Mouse (Mus musculus): ENCODE measurements around the gene Gm17304.

Gene Gm17304

GRCm38 (mm10) chr5:106612151-106612550 lies 3.3 kb downstream of the Gm17304 start:
- POLR2A ChIA-PET: interaction anchor here in 1 of 4 experiments (0.7 kb wide), 1 partner anchor 37 kb away, joined by 3 read pairs; no protein-coding TSS in a partner anchor
- CTCF ChIA-PET: no interaction called here

- ChIA-PET CTCF (interaction anchor here in 1 of 4 experiments (0.8 kb wide), 1 partner anchor 38 kb away, joined by 3 read pairs; no protein-coding TSS in a partner anchor), POLR2A (interaction anchor here in 1 of 4 experiments (2.3 kb wide), 1 partner anchor 9 kb away, joined by 9 read pairs; no protein-coding TSS in a partner anchor)
These were observed 5.7 kb downstream of the Gm17304 start for GRCm38 (mm10) chr5:106614570-106614969.

GRCm38 (mm10) chr5:106615006-106615405 lies 6.1 kb downstream of the Gm17304 start:
- ChIA-PET CTCF (no interaction called here), POLR2A (interaction anchor here in 1 of 4 experiments (2.3 kb wide), 1 partner anchor 10 kb away, joined by 9 read pairs; no protein-coding TSS in a partner anchor)

- CTCF ChIA-PET: no interaction called here
- POLR2A ChIA-PET: no interaction called here
These were observed 11.5 kb downstream of the Gm17304 start for GRCm38 (mm10) chr5:106620446-106620845.

- CTCF ChIA-PET: no interaction called here
These were observed 13.3 kb downstream of the Gm17304 start for GRCm38 (mm10) chr5:106622193-106622592.

GRCm38 (mm10) chr5:106623337-106623736 lies 14.4 kb downstream of the Gm17304 start:
- ChIA-PET POLR2A (interaction anchor here in 2 of 4 experiments (0.7 to 0.9 kb wide), 2 partner anchors 12 to 38 kb away, joined by 3 read pairs; no protein-coding TSS in a partner anchor), CTCF (no interaction called here)

More at GRCm38 (mm10) chr5:106622193-106622592, 13.3 kb downstream of the Gm17304 start:
- POLR2A ChIA-PET: interaction anchor here in 1 of 4 experiments (1.0 kb wide), 1 partner anchor 8 kb away, joined by 3 read pairs; no protein-coding TSS in a partner anchor

- CTCF ChIA-PET: interaction anchor here in 1 of 4 experiments (0.7 kb wide), 1 partner anchor 797 kb away, joined by 3 read pairs; no protein-coding TSS in a partner anchor
- POLR2A ChIA-PET: interaction anchor here in 1 of 4 experiments (0.6 kb wide), 1 partner anchor 98 kb away, joined by 10 read pairs; no protein-coding TSS in a partner anchor
These were observed 19.7 kb downstream of the Gm17304 start for GRCm38 (mm10) chr5:106628369-106629149.

GRCm38 (mm10) chr5:106636423-106636946 lies 27.6 kb downstream of the Gm17304 start:
- POLR2A ChIA-PET: interaction anchor here in 2 of 4 experiments (0.6 to 1.5 kb wide), 4 partner anchors 9 to 139 kb away, joined by 3 to 5 read pairs (median 4); no protein-coding TSS in a partner anchor
- CTCF ChIA-PET: no interaction called here

- CTCF ChIA-PET: interaction anchor here in 1 of 4 experiments (1.0 kb wide), 1 partner anchor 170 kb away, joined by 3 read pairs; no protein-coding TSS in a partner anchor
These were observed 30.7 kb downstream of the Gm17304 start for GRCm38 (mm10) chr5:106639627-106640026.

GRCm38 (mm10) chr5:106640235-106640809 lies 31.4 kb downstream of the Gm17304 start:
- ChIA-PET POLR2A (interaction anchor here in 1 of 4 experiments (1.2 to 2.7 kb wide), 3 partner anchors 11 to 133 kb away, joined by 3 to 9 read pairs (median 4); no protein-coding TSS in a partner anchor), CTCF (interaction anchor here in 1 of 4 experiments (1.0 kb wide), 1 partner anchor 171 kb away, joined by 3 read pairs; no protein-coding TSS in a partner anchor)

More at GRCm38 (mm10) chr5:106639627-106640026, 30.7 kb downstream of the Gm17304 start:
- POLR2A ChIA-PET: no interaction called here

GRCm38 (mm10) chr5:106641876-106642275 lies 33.0 kb downstream of the Gm17304 start:
- ChIA-PET CTCF (interaction anchor here in 1 of 4 experiments (0.6 kb wide), 1 partner anchor 297 kb away, joined by 5 read pairs; no protein-coding TSS in a partner anchor), POLR2A (interaction anchor here in 1 of 4 experiments (1.1 to 2.7 kb wide), 3 partner anchors 10 to 132 kb away, joined by 3 to 9 read pairs (median 3); no protein-coding TSS in a partner anchor)

- ChIA-PET POLR2A (interaction anchor here in 1 of 4 experiments (1.0 kb wide), 1 partner anchor 9 kb away, joined by 3 read pairs; no protein-coding TSS in a partner anchor), CTCF (no interaction called here)
These were observed 34.5 kb downstream of the Gm17304 start for GRCm38 (mm10) chr5:106643434-106643833.

GRCm38 (mm10) chr5:106649441-106649840 lies 40.5 kb downstream of the Gm17304 start:
- POLR2A ChIA-PET: interaction anchor here in 2 of 4 experiments (0.6 to 1.5 kb wide), 7 partner anchors 13 to 1332 kb away, joined by 3 to 4 read pairs (median 3); no protein-coding TSS in a partner anchor
- CTCF ChIA-PET: interaction anchor here in 1 of 4 experiments (0.6 kb wide), 1 partner anchor 75 kb away, joined by 3 read pairs; no protein-coding TSS in a partner anchor

- POLR2A ChIA-PET: interaction anchor here in 2 of 4 experiments (0.6 to 1.5 kb wide), 8 partner anchors 13 to 1331 kb away, joined by 3 to 4 read pairs (median 3); no protein-coding TSS in a partner anchor
- CTCF ChIA-PET: interaction anchor here in 1 of 4 experiments (0.6 to 0.7 kb wide), 2 partner anchors 75 to 753 kb away, joined by 3 to 4 read pairs; partner anchors contain the start of gene Ephx4
These were observed 41.1 kb downstream of the Gm17304 start for GRCm38 (mm10) chr5:106649995-106650394.

- POLR2A ChIA-PET: interaction anchor here in 3 of 4 experiments (0.5 to 2.4 kb wide), 9 partner anchors 9 to 120 kb away, joined by 3 to 9 read pairs (median 3); no protein-coding TSS in a partner anchor
- CTCF ChIA-PET: interaction anchor here in 1 of 4 experiments (1.0 kb wide), 1 partner anchor 38 kb away, joined by 3 read pairs; no protein-coding TSS in a partner anchor
These were observed 43.4 kb downstream of the Gm17304 start for GRCm38 (mm10) chr5:106652220-106652753.

- POLR2A ChIA-PET: interaction anchor here in 2 of 4 experiments (1.1 to 2.4 kb wide), 7 partner anchors 8 to 36 kb away, joined by 3 to 9 read pairs (median 4); no protein-coding TSS in a partner anchor
- CTCF ChIA-PET: interaction anchor here in 1 of 4 experiments (0.6 to 1.0 kb wide), 2 partner anchors 38 to 349 kb away, joined by 3 read pairs; no protein-coding TSS in a partner anchor
These were observed 44.0 kb downstream of the Gm17304 start for GRCm38 (mm10) chr5:106652790-106653328.
